Mouse (Mus musculus): Measurements from ENCODE around the gene Gadd45b. TPM values are rescaled to one million over a fixed set of nuclear protein-coding genes. Genes with fewer than 3 reads are reported as not detected.
A peak's percentile ranks its signal among the peaks of the same experiment; 100 is the strongest.

Gadd45b gene
- polyA plus RNA-seq, 1 experiment from 2014 or later, result 6.2 TPM

DNA sequence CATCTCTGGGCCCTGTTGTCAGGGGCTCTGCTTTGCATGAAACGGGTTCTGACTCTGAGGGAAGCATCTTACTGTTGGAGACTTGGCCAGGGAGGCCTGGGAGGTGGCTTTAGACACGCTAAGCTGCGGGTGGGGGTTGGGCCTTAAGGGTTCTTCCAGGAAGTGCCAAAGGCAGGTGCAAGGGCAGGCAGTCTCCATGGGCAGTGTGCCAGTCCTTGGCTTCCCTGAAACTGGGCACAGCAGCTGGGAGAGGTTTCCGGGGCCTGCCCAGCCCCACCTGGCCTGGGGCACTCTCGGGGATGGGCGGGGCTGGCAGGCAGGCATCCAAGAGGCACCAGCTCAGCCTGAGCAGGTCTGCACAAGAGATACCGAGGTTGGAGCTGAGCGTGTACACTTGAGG is 7.8 kb downstream of the Gadd45b start:
- no peaks in the 10 kb centered on the region for H3K9me3 ChIP-seq (replicated peaks; ENCODE audit: control insufficient read depth, low read length)
- H3K27me3 ChIP-seq (replicated peaks; ENCODE audit: control insufficient read depth, insufficient read depth, low read length), result peaks cover 26% of the 10 kb centered on the region
- ATAC-seq (no peak), DNase-seq (ENCODE audit: low spot score) (peak; percentile 59)
- H3K9ac ChIP-seq (ENCODE audit: low read length), result no peak overlapping the region
- no peak overlapping the region for H3K4me3 ChIP-seq (ENCODE audit: low read depth, low read length)
- H3K4me1 ChIP-seq (ENCODE audit: control insufficient read depth, insufficient read depth, low read length), result peaks cover 37% of the 10 kb centered on the region
- H3K27ac ChIP-seq (ENCODE audit: low read depth, low read length), result peak overlapping the region; percentile 15; the same call in 1 of the 2 replicates
- 17% methylated on average over 8 of the region's 8 CpGs for WGBS
- no peak overlapping the region for H3K4me2 ChIP-seq (ENCODE audit: low read length)
- H3K36me3 ChIP-seq (ENCODE audit: control insufficient read depth, insufficient read depth, low read length), result no peaks in the 10 kb centered on the region

DNA sequence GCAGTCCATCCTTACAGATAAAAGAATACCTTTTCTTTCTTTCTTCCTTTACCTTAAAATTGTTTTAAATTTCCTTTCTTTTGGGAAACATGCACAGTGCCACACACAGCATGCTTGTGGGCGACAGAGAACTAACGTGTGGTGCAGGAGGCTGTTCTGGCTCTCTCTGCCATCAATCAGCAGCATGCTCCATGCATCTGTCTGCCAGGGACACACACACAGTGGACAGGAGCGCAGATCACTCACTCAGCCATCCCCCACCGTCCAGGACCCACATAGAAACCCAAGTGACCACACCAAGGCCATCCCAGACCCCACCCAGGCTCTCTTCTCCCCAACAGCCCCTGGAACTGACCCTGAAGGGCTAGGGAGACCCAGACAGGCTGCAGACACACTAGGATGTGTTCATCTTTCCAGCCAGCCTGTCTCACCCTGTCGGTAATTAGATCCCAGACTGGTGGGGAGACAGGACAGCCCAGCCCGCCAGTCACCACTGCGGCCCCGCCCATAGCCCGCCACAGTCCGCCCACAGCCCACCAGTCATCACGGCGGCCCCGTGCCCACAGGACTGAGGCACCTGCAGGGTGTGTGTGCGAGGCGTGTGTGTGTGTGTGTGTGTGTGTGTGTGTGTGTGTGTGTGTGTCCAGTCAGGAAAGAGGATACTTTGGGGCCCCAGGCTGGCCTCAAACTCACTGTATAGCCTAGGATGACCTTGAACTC is 9.1 kb downstream of the Gadd45b start:
- Histone ChIP-seq H3K27ac (ENCODE audit: low read depth, low read length) (peak overlapping the region; percentile 30; the same call in 1 of the 2 replicates), H3K4me3 (ENCODE audit: low read depth, low read length) (peak overlapping the region; percentile 36), H3K36me3 (ENCODE audit: control insufficient read depth, insufficient read depth, low read length) (no peaks in the 10 kb centered on the region), H3K4me1 (ENCODE audit: control insufficient read depth, insufficient read depth, low read length) (peaks cover 30% of the 10 kb centered on the region), H3K9ac (ENCODE audit: low read length) (peak overlapping the region; percentile 54; the same call in 1 of the 2 replicates), H3K4me2 (ENCODE audit: low read length) (peak overlapping the region; percentile 70), H3K9me3 (replicated peaks; ENCODE audit: control insufficient read depth, low read length) (no peaks in the 10 kb centered on the region), H3K27me3 (replicated peaks; ENCODE audit: control insufficient read depth, insufficient read depth, low read length) (peaks cover 13% of the 10 kb centered on the region)
- WGBS, result 9% methylated on average over 15 of the region's 15 CpGs
- DNase-seq (ENCODE audit: low spot score) (no peak), ATAC-seq (peak; percentile 49)

DNA sequence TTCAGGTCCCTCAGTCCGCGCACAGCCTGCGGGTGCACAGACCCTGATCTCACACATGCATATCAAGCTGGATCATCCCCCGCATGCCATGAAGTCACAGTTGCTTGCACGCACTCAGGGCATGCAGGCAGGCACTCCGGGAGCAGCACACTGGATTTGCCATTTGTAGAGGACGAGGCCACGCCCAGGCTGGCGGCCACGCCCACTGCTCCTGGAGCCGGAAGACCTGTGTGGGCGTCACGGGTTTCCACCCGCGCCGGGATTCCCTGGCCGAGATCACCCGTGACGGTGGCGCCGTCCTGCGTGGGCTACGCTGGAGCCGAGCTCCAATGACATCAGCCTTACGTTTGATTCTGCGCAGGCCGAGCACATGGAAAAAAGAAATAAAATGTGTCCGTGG is 9.8 kb downstream of the Gadd45b start:
- DNase-seq (ENCODE audit: low spot score) (peak; percentile 86), ATAC-seq (peak; percentile 72)
- 0 out of 2 replicates have a peak overlapping the region, but pooled peaks have one; percentile 30 for H3K27ac ChIP-seq (ENCODE audit: low read depth, low read length)
- peak overlapping the region; percentile 70 for H3K4me2 ChIP-seq (ENCODE audit: low read length)
- peaks cover 6% of the 10 kb centered on the region for H3K27me3 ChIP-seq (replicated peaks; ENCODE audit: control insufficient read depth, insufficient read depth, low read length)
- peak overlapping the region; percentile 54 for H3K9ac ChIP-seq (ENCODE audit: low read length)
- 5% methylated on average over 28 of the region's 28 CpGs for WGBS
- no peaks in the 10 kb centered on the region for H3K36me3 ChIP-seq (ENCODE audit: control insufficient read depth, insufficient read depth, low read length)
- H3K4me3 ChIP-seq (ENCODE audit: low read depth, low read length), result peak overlapping the region; percentile 36
- H3K4me1 ChIP-seq (ENCODE audit: control insufficient read depth, insufficient read depth, low read length), result peaks cover 29% of the 10 kb centered on the region
- H3K9me3 ChIP-seq (replicated peaks; ENCODE audit: control insufficient read depth, low read length), result no peaks in the 10 kb centered on the region

DNA sequence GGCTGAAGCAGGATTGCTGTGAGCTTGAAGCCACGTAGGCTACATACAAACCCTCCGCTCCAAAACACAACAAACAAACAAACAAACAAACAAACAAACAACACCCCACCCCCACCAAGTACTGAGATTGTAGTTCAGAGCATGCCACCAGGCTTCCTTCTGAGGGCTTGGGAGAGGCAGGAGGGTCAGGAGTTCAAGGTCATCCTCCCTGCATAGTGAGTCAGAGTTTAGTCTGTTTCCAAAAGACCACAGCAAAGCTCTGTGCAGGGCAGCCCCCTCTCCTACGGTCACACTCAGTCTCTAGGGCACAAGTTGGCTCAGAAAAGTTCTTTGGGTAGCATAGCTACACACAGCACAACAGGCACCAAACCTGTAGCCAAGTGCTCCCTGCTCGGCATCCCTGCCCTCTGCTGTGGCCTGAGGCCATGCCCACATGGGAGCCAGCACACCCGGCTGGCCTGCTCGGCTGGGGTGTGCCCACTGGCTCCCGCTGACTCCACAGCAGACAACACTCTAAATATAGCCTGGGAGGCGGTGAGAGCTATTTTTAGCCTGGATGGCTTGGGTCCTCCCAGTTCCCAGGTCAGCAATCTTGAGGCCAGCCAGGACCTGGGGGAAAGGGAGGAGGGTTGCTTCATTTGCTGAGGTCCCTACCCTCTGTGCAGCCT is 10.6 kb downstream of the Gadd45b start:
- Histone ChIP-seq H3K36me3 (ENCODE audit: control insufficient read depth, insufficient read depth, low read length) (no peaks in the 10 kb centered on the region), H3K27ac (ENCODE audit: low read depth, low read length) (no peak overlapping the region), H3K4me3 (ENCODE audit: low read depth, low read length) (peak overlapping the region; percentile 36; the same call in 1 of the 2 replicates), H3K4me1 (ENCODE audit: control insufficient read depth, insufficient read depth, low read length) (peaks cover 26% of the 10 kb centered on the region), H3K27me3 (replicated peaks; ENCODE audit: control insufficient read depth, insufficient read depth, low read length) (peaks cover 5% of the 10 kb centered on the region), H3K9ac (ENCODE audit: low read length) (peak overlapping the region; percentile 54), H3K9me3 (replicated peaks; ENCODE audit: control insufficient read depth, low read length) (no peaks in the 10 kb centered on the region), H3K4me2 (ENCODE audit: low read length) (peak overlapping the region; percentile 70)
- DNase-seq (ENCODE audit: low spot score) (no peak), ATAC-seq (no peak)
- 60% methylated on average over 8 of the region's 8 CpGs for WGBS

DNA sequence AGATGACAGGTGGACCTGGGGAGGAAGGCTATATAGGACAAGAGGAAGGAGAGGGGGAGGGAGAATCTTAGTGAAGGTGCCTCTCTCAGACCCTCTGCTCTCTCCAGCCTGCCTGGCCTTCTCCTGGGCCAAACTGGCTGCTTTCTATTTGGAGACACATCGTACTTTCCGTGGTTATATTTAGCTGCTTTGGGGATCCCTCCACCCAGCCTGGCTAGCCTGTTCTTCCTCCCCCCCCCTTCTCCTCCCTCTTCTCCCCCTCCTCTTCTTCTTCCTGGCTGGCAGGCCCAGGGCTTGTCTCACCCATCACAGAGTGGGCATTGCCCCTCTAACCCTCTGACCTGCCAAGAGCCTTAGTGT is 11.1 kb downstream of the Gadd45b start:
- no peak for DNase-seq (ENCODE audit: low spot score)
- no peak overlapping the region for H3K4me2 ChIP-seq (ENCODE audit: low read length)
- no peaks in the 10 kb centered on the region for H3K36me3 ChIP-seq (ENCODE audit: control insufficient read depth, insufficient read depth, low read length)
- H3K27ac ChIP-seq (ENCODE audit: low read depth, low read length), result no peak overlapping the region
- 66% methylated on average over 2 of the region's 2 CpGs for WGBS
- no peak overlapping the region for H3K9ac ChIP-seq (ENCODE audit: low read length)
- H3K4me3 ChIP-seq (ENCODE audit: low read depth, low read length), result no peak overlapping the region
- peaks cover 21% of the 10 kb centered on the region for H3K4me1 ChIP-seq (ENCODE audit: control insufficient read depth, insufficient read depth, low read length)
- no peaks in the 10 kb centered on the region for H3K9me3 ChIP-seq (replicated peaks; ENCODE audit: control insufficient read depth, low read length)
- H3K27me3 ChIP-seq (replicated peaks; ENCODE audit: control insufficient read depth, insufficient read depth, low read length), result peaks cover 5% of the 10 kb centered on the region
- no peak for ATAC-seq

DNA sequence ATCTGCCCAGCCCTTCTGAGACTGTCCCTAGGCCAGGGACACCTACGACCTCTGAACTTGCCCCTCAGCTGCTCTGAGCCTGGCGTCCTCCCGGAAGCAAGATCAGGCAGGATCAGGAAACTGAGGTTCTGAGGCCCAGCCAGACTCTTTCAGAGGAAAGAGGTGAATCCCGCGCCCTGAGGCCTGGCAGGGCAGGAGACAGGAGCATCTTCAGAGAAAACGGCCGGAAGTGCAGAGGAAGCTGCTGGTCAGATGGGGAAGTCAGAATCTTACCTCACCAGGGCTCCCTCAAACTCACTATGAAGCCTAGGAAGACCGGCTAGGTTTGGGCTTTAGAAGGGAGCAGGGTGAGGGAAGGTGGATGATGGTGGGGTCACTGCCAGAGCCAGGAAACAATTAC is 13.0 kb downstream of the Gadd45b start:
- 72% methylated on average over 8 of the region's 8 CpGs for WGBS
- ATAC-seq (no peak), DNase-seq (ENCODE audit: low spot score) (no peak)
- Histone ChIP-seq H3K4me1 (ENCODE audit: control insufficient read depth, insufficient read depth, low read length) (peaks cover 9% of the 10 kb centered on the region), H3K9ac (ENCODE audit: low read length) (no peak overlapping the region), H3K4me2 (ENCODE audit: low read length) (no peak overlapping the region), H3K27ac (ENCODE audit: low read depth, low read length) (no peak overlapping the region), H3K4me3 (ENCODE audit: low read depth, low read length) (no peak overlapping the region), H3K9me3 (replicated peaks; ENCODE audit: control insufficient read depth, low read length) (no peaks in the 10 kb centered on the region), H3K27me3 (replicated peaks; ENCODE audit: control insufficient read depth, insufficient read depth, low read length) (no peaks in the 10 kb centered on the region; the same call in 1 of the 2 replicates), H3K36me3 (ENCODE audit: control insufficient read depth, insufficient read depth, low read length) (no peaks in the 10 kb centered on the region)

DNA sequence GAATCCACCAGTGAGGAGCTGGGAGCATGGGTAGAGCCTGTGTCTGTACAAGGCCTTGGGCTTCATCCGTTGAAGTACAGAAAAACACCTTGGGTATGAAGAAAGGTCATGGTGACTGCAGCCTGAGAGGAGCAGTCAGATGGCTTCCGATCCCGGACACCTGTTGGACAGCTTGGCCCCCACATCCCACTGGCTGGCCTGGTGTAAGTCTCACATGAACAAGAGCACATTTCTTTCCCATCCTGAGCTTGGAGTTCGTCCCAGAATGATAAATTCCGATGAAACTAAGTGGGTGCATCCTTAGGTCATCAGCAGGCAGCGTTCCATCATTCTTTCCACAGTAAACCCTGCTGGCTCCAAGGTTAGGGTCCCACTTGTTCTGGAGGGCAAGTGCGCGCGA is 13.8 kb downstream of the Gadd45b start:
- H3K4me1 ChIP-seq (ENCODE audit: control insufficient read depth, insufficient read depth, low read length), result peaks cover 6% of the 10 kb centered on the region; the same call in 1 of the 2 replicates

DNA sequence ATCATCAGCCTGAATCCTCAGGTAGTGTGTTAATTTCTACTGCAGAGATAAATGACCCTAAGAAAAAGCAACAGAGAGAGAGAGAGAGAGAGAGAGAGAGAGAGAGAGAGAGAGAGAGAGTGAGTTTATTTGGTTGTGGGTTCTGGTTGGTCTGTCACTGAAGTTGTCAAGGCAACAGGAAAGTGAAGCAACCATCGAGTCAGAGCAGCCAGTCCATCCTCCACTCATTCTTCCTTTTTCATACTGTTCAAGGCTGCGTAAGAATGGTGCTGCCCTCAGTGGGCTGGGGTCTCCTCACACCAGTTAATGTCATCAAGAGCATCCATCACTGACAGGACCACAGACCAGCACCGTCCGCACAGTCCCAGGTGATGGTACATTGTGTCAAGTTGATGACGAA is 14.4 kb downstream of the Gadd45b start:
- no peak overlapping the region for H3K27ac ChIP-seq (ENCODE audit: low read depth, low read length)
- ATAC-seq (no peak), DNase-seq (ENCODE audit: low spot score) (no peak)
- no peak overlapping the region for H3K4me2 ChIP-seq (ENCODE audit: low read length)
- H3K36me3 ChIP-seq (ENCODE audit: control insufficient read depth, insufficient read depth, low read length), result no peaks in the 10 kb centered on the region
- peaks cover 1% of the 10 kb centered on the region; the same call in 1 of the 2 replicates for H3K4me1 ChIP-seq (ENCODE audit: control insufficient read depth, insufficient read depth, low read length)
- no peaks in the 10 kb centered on the region for H3K27me3 ChIP-seq (replicated peaks; ENCODE audit: control insufficient read depth, insufficient read depth, low read length)
- no peaks in the 10 kb centered on the region for H3K9me3 ChIP-seq (replicated peaks; ENCODE audit: control insufficient read depth, low read length)
- no peak overlapping the region for H3K9ac ChIP-seq (ENCODE audit: low read length)
- no peak overlapping the region for H3K4me3 ChIP-seq (ENCODE audit: low read depth, low read length)
- 92% methylated on average over 5 of the region's 5 CpGs for WGBS

More for the DNA sequence above, 13.8 kb downstream of the Gadd45b start:
- Histone ChIP-seq H3K9me3 (replicated peaks; ENCODE audit: control insufficient read depth, low read length) (no peaks in the 10 kb centered on the region), H3K9ac (ENCODE audit: low read length) (no peak overlapping the region), H3K27ac (ENCODE audit: low read depth, low read length) (no peak overlapping the region), H3K4me2 (ENCODE audit: low read length) (no peak overlapping the region), H3K36me3 (ENCODE audit: control insufficient read depth, insufficient read depth, low read length) (no peaks in the 10 kb centered on the region), H3K27me3 (replicated peaks; ENCODE audit: control insufficient read depth, insufficient read depth, low read length) (no peaks in the 10 kb centered on the region; the same call in 1 of the 2 replicates), H3K4me3 (ENCODE audit: low read depth, low read length) (no peak overlapping the region)
- WGBS, result 83% methylated on average over 9 of the region's 9 CpGs
- ATAC-seq, result no peak
- DNase-seq (ENCODE audit: low spot score), result no peak

Data from forebrain, embryonic 14.5 days (tissue).